13 mouse cellular contexts compared by ENCODE assay signal in the genomic region with DNA sequence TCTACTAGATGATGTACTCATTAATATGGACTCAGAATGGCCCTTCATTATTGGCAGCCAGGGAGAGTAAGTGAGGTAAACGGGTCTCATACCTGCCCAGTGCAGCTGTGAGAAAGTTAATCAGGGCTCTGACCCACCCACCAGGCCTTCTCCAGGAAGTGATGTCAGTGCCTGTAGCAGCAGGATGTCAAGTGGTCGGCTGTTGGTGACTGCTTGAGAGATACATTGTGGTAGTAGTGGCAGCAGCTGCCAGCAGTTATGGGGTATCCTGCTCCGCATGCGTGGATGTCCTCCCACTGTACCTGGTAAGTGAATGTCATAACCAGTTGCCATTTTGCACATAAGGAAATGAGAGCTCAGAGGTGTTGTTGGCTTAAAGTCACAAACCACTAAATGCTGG. TPM values are rescaled to one million over a fixed set of nuclear protein-coding genes. Genes with fewer than 3 reads are reported as not detected.
A peak's percentile ranks its signal among the peaks of the same experiment; 100 is the strongest.
DNase-seq lines count a peak whose midpoint lies in the region; ATAC-seq and TF ChIP-seq lines count a peak whose summit lies in the region.
"Had no signal": no experiment of that assay in that cellular context is flagged by ENCODE, and none has a peak within 500 bp of the region (broad histone marks: within the 10 kb centered on the region; RNA-seq: fewer than 3 reads in every experiment).

No protein-coding gene starts in this region.

- H3K4me2 ChIP-seq in forebrain, embryonic 14.5 days (ENCODE audit: low read length), result no peak overlapping the region
- H3K4me2 ChIP-seq: heart, embryonic 15.5 days; limb, embryonic 12.5 days had no signal

- no peak overlapping the region for H3K9ac ChIP-seq in forebrain, embryonic 14.5 days (ENCODE audit: low read length)
- H3K9ac ChIP-seq: heart, embryonic 15.5 days; limb, embryonic 12.5 days had no signal

- peaks cover 5% of the 10 kb centered on the region for H3K4me1 ChIP-seq in forebrain, embryonic 14.5 days (ENCODE audit: control insufficient read depth, insufficient read depth, low read length)

- TF ChIP-seq CTCF in layer of hippocampus, adult 2 months (conservative IDR thresholded peaks at IDR 0.05), result no peak

- H3K36me3 ChIP-seq in forebrain, embryonic 14.5 days (ENCODE audit: control insufficient read depth, insufficient read depth, low read length), result peaks cover 28% of the 10 kb centered on the region
- H3K36me3 ChIP-seq: embryonic facial prominence, embryonic 10.5 days; heart, embryonic 15.5 days; limb, embryonic 12.5 days had no signal

- DNase-seq in layer of hippocampus, adult 2 months (ENCODE audit: low spot score in 2 of 2), result no peak
- DNase-seq in layer of hippocampus, adult 18-20 months (ENCODE audit: low spot score in 2 of 2), result no peak
- no peak for DNase-seq in forebrain, embryonic 14.5 days (ENCODE audit: low spot score)
- DNase-seq in thymus, postnatal 0 days (ENCODE audit: low spot score), result peak; percentile 78
- DNase-seq in left cerebral cortex, postnatal 36 days (ENCODE audit: low spot score in 2 of 2), result no peak
- DNase-seq in left cerebral cortex, adult 18-20 months (ENCODE audit: low spot score in 2 of 2), result no peak
- no peak for DNase-seq in lung, postnatal 36 days
- DNase-seq: kidney, postnatal 14 days; lung, postnatal 10 days had no signal

- H3K27ac ChIP-seq in layer of hippocampus, adult 2 months, result peak overlapping the region; percentile 62; the same call in 1 of the 2 replicates
- H3K27ac ChIP-seq in forebrain, embryonic 14.5 days (ENCODE audit: low read depth, low read length), result 0 out of 2 replicates have a peak overlapping the region, but pooled peaks have one; percentile 27
- H3K27ac ChIP-seq: embryonic facial prominence, embryonic 10.5 days; heart, embryonic 15.5 days had no signal

- no peaks in the 10 kb centered on the region for H3K9me3 ChIP-seq in forebrain, embryonic 14.5 days (replicated peaks; ENCODE audit: control insufficient read depth, low read length)
- H3K9me3 ChIP-seq: embryonic facial prominence, embryonic 10.5 days; heart, embryonic 15.5 days; limb, embryonic 12.5 days had no signal

- ATAC-seq in forebrain, embryonic 14.5 days, result 0 out of 2 replicates have a peak, but pooled peaks have one; percentile 44
- ATAC-seq in megakaryocyte progenitor cell, adult 5-6 weeks (replicated peaks; ENCODE audit: poor library complexity), result peak; percentile 76

- WGBS in forebrain, embryonic 14.5 days, result 70% methylated on average over 4 of the region's 4 CpGs

- H3K27me3 ChIP-seq in forebrain, embryonic 14.5 days (replicated peaks; ENCODE audit: control insufficient read depth, insufficient read depth, low read length), result no peaks in the 10 kb centered on the region
- H3K27me3 ChIP-seq: limb, embryonic 12.5 days had no signal

- intact Hi-C loops in left cerebral cortex, postnatal 36 days (cut with DNase I), result no loop called here

- H3K4me3 ChIP-seq in layer of hippocampus, adult 2 months, result no peak overlapping the region
- H3K4me3 ChIP-seq in forebrain, embryonic 14.5 days (ENCODE audit: low read depth, low read length), result no peak overlapping the region
- H3K4me3 ChIP-seq: embryonic facial prominence, embryonic 10.5 days; heart, embryonic 15.5 days; limb, embryonic 12.5 days had no signal

RNA-seq across cellular contexts. Expression of gene Nsg2, which starts 39.4 kb away (rescaled TPM):
- 100 to 1,000 TPM; 662 to 700 TPM for total RNA-seq in layer of hippocampus, adult 2 months (2021)
- total RNA-seq in layer of hippocampus, adult 18-20 months (2021), result 100 to 1,000 TPM; 720 to 722 TPM
- polyA plus RNA-seq in forebrain, embryonic 14.5 days (2014; fragmentation: Nextera tagmentation; extraction: Ambion mirVana), result 304 and 315 TPM in 2 replicates
- 0.10 TPM in 1 of 2 replicates, not detected in the other for total RNA-seq in megakaryocyte progenitor cell, adult 5-6 weeks (2015)
- total RNA-seq in megakaryocyte progenitor cell, adult 5-6 weeks (2017), result 0.08 and 0.27 TPM in 2 replicates
- 129 and 138 TPM in 2 replicates for polyA plus RNA-seq in thymus, postnatal 0 days (2015; fragmentation: Nextera tagmentation; extraction: Ambion mirVana)
- total RNA-seq in left cerebral cortex, postnatal 36 days (2021), result 100 to 1,000 TPM; 603 to 618 TPM
- total RNA-seq in left cerebral cortex, adult 18-20 months (2021), result 100 to 1,000 TPM; 645 to 708 TPM

Comparison
In these comparisons a context has a peak if more than half of its experiments do, and no peak if none do; other contexts are left out.
1. RNA of gene Nsg2, which starts 39.4 kb away (total RNA-seq): 720 to 722 TPM in layer of hippocampus, adult 18-20 months, 645 to 708 TPM in left cerebral cortex, adult 18-20 months, 662 to 700 TPM in layer of hippocampus, adult 2 months and 603 to 618 TPM in left cerebral cortex, postnatal 36 days; 0.08 to 0.27 TPM in megakaryocyte progenitor cell, adult 5-6 weeks; every median in the first group is over 100 times any median in the second.